Mouse (Mus musculus): Measurements from ENCODE around the gene Scfd1. TPM values are rescaled to one million over a fixed set of nuclear protein-coding genes. Genes with fewer than 3 reads are reported as not detected.

The Scfd1 gene
- 10 to 100 TPM; 27.1 to 31.0 TPM for total RNA-seq (2023)

DNA sequence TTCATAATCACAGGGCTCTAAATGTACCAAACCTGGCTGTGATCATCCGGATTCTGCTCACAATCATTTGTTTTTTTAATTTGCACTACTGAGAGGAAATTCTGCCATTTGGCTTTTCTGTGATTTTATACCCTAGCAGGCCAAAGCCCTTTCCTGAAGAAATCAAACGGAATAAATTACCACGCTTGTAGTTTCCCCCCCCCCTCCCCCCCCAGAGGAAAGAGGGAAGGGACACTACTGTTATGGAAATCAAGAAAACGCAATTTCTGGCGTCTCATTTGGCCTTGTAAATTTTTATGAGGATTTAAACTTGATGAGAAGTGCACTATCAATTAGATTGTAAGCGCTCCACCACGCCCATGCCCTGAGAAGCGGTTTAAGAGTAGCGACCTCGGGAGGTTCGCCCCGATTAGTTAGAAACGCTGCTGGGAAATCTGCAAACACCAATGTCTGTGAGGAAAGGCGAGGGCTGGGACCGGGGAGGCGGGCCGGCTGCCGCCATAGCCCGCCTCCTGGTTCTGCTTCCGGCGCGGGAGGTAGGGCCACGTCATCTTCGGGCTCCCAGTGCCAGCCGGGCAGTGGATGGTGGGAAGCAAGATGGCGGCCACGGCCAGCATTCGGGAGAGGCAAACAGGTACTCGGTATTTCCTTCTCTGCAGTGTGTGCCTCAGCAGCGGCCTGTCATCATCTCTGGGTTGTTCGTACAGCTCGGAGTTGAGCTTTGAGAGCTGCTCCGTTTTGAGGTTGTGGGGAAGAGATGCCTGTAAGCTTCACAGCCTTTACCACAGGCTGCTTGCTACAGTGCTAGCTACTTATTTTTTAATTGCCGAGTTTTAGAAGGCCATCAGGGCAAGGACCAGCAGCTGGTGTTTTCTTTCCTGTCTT, at the start of gene Scfd1:
Scfd1 (plus strand) TSS at position 508 of the 885 bp plus-strand sequence.

DNA sequence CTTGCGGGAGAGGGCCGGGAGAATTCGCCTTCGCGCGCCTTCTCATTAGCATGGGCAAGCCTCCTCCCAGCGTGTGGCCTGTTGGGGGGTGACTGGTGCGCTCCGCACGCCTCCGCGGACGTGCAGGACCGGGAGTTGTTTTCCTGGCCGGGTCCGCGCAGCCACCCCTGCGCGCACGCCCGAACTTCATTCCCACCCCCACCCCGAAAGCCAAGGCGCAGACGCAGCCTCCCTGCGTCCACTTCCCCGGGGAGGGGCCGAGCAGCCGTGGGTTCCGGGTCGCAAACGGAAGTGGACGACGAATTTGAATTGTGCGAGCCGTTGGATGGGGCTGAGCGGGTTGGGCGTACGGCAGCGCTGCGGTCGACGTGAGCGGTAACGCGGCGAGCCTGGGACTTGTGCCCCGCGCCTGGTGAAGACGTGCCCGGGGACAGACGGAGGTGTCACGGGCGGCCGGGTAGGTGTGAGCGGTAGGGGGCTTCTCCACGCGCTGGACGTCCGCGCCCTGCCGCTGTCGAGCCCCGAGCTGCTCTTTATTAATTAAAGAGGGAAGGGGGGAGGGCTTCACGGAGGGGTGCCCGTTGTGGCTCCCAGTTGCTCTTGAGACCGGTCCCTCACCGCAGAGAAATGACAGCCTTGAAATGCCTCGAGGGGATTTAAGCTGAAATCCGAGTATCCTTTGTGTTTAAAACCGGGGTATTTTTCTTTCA, 29.2 kb upstream of the Scfd1 start, which contains the start of gene G2e3:
G2e3 (plus strand) TSS at position 74 of the 710 bp plus-strand sequence.

Other genes starting within 250 kb of the Scfd1 start
- 10 to 100 TPM; 15.0 to 16.6 TPM for gene G2e3, start 29.4 kb upstream of the Scfd1 start, total RNA-seq (2023)
- gene Coch, start 215.8 kb downstream of the Scfd1 start, total RNA-seq (2023): not detected